Mouse (Mus musculus): ENCODE measurements at regions not wholly inside any gene's neighbourhood (a gene's known extent, or its start where the extent isn't known, plus 50 kb on each side); places are given as distances from the start of the nearest gene placed in this dataset.
A peak's percentile ranks its signal among the peaks of the same experiment; 100 is the strongest.

- peak in 1 of 2 experiments; percentile 8 for DNase-seq (ENCODE audit: low spot score in 2 of 2)
Observed at GRCm38 (mm10) chr6:62795596-62795995, 460.1 kb upstream of the Grid2 start.
